Mouse (Mus musculus): ENCODE measurements around the gene Gna12. TPM values are rescaled to one million over a fixed set of nuclear protein-coding genes. Genes with fewer than 3 reads are reported as not detected.

Gene Gna12
- polyA plus RNA-seq, 1 experiment = 94.4 TPM

DNA sequence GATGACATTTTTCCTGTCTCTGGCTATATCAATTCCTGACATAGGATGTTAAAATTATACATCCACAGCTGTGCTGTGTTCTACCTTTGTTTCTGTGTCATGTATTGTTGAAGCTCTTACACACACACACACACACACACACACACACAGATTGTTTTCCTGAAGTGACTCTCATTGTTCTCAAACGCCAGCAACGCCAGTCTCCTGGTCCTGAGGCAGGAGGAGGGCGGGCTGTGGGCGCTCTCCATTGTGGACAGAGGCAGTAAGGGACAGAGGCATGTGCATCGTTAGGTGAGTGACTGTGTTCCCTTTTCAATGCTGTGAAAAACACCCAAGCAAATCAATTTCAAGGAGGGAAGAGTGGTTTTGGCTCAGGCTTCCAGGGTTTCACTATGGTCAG, 77.0 kb downstream of the Gna12 start:
- H3K27ac ChIP-seq (ENCODE audit: insufficient read depth, low read length) = no peak overlapping the region

GRCm38 (mm10) chr5:140752639-140753038, 77.6 kb downstream of the Gna12 start:
- Histone ChIP-seq H3K27ac (ENCODE audit: insufficient read depth, low read length) (no peak overlapping the region), H3K4me1 (ENCODE audit: control insufficient read depth, insufficient read depth, low read length) (peaks cover 2% of the 10 kb centered on the region; the same call in 1 of the 2 replicates), H3K4me3 (ENCODE audit: insufficient read depth, low read length) (no peak overlapping the region)
- 0 out of 2 replicates have a peak, but pooled peaks have one; percentile 24 for TF ChIP-seq CTCF (IDR thresholded peaks at IDR 0.05; ENCODE audit: extremely low read depth, insufficient read depth, low read length)
- TF ChIP-seq POLR2A (IDR thresholded peaks at IDR 0.05; ENCODE audit: extremely low read depth, insufficient read depth, low read length) = no peak

More for the DNA sequence above, 77.0 kb downstream of the Gna12 start:
- H3K4me3 ChIP-seq (ENCODE audit: insufficient read depth, low read length) = no peak overlapping the region
- TF ChIP-seq CTCF (IDR thresholded peaks at IDR 0.05; ENCODE audit: extremely low read depth, insufficient read depth, low read length) (no peak), POLR2A (IDR thresholded peaks at IDR 0.05; ENCODE audit: extremely low read depth, insufficient read depth, low read length) (no peak)
- peaks cover 2% of the 10 kb centered on the region; the same call in 1 of the 2 replicates for H3K4me1 ChIP-seq (ENCODE audit: control insufficient read depth, insufficient read depth, low read length)

- no peak overlapping the region for H3K4me3 ChIP-seq (ENCODE audit: insufficient read depth, low read length)
- no peak overlapping the region for H3K27ac ChIP-seq (ENCODE audit: insufficient read depth, low read length)
- TF ChIP-seq POLR2A (IDR thresholded peaks at IDR 0.05; ENCODE audit: extremely low read depth, insufficient read depth, low read length) = no peak
- TF ChIP-seq CTCF (IDR thresholded peaks at IDR 0.05; ENCODE audit: extremely low read depth, insufficient read depth, low read length) = no peak
- H3K4me1 ChIP-seq (ENCODE audit: control insufficient read depth, insufficient read depth, low read length) = peaks cover 2% of the 10 kb centered on the region; the same call in 1 of the 2 replicates
These were observed 78.2 kb downstream of the Gna12 start for GRCm38 (mm10) chr5:140752041-140752440.

DNA sequence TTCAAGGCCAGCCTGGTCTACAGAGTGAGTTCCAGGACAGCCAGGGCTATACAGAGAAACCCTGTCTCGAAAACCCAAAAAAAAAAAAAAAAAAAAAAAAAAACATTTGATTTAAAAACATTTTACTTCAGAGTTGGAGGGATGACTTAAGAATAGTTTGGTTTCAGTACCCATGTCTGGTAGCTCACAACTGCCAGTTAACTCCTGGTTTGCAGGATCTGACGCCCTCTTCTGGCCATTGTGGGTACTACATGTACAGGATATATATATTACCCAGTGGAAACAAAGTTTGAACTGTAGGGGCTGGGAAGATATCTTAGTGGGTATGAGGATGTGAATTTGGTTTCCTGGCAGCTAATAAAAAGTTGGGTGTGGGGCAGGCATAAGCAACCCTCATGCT, 79.3 kb downstream of the Gna12 start:
- no peaks in the 10 kb centered on the region for H3K4me1 ChIP-seq (ENCODE audit: control insufficient read depth, insufficient read depth, low read length)
- no peak overlapping the region for H3K4me3 ChIP-seq (ENCODE audit: insufficient read depth, low read length)
- TF ChIP-seq POLR2A (IDR thresholded peaks at IDR 0.05; ENCODE audit: extremely low read depth, insufficient read depth, low read length) = no peak
- TF ChIP-seq CTCF (IDR thresholded peaks at IDR 0.05; ENCODE audit: extremely low read depth, insufficient read depth, low read length) = peak; percentile 57
- no peak overlapping the region for H3K27ac ChIP-seq (ENCODE audit: insufficient read depth, low read length)

GRCm38 (mm10) chr5:140749062-140749875, 81.0 kb downstream of the Gna12 start:
- TF ChIP-seq POLR2A (IDR thresholded peaks at IDR 0.05; ENCODE audit: extremely low read depth, insufficient read depth, low read length) (no peak), CTCF (IDR thresholded peaks at IDR 0.05; ENCODE audit: extremely low read depth, insufficient read depth, low read length) (peak; percentile 76)
- Histone ChIP-seq H3K4me1 (ENCODE audit: control insufficient read depth, insufficient read depth, low read length) (no peaks in the 10 kb centered on the region), H3K4me3 (ENCODE audit: insufficient read depth, low read length) (no peak overlapping the region), H3K27ac (ENCODE audit: insufficient read depth, low read length) (no peak overlapping the region)

GRCm38 (mm10) chr5:140748425-140748824, 81.8 kb downstream of the Gna12 start:
- no peak for TF ChIP-seq POLR2A (IDR thresholded peaks at IDR 0.05; ENCODE audit: extremely low read depth, insufficient read depth, low read length)
- no peak for TF ChIP-seq CTCF (IDR thresholded peaks at IDR 0.05; ENCODE audit: extremely low read depth, insufficient read depth, low read length)
- Histone ChIP-seq H3K4me1 (ENCODE audit: control insufficient read depth, insufficient read depth, low read length) (no peaks in the 10 kb centered on the region), H3K4me3 (ENCODE audit: insufficient read depth, low read length) (no peak overlapping the region), H3K27ac (ENCODE audit: insufficient read depth, low read length) (no peak overlapping the region)

GRCm38 (mm10) chr5:140743706-140744131, 86.5 kb downstream of the Gna12 start:
- peaks cover 4% of the 10 kb centered on the region for H3K4me1 ChIP-seq (ENCODE audit: control insufficient read depth, insufficient read depth, low read length)
- H3K27ac ChIP-seq (ENCODE audit: insufficient read depth, low read length) = no peak overlapping the region
- no peak overlapping the region for H3K4me3 ChIP-seq (ENCODE audit: insufficient read depth, low read length)
- TF ChIP-seq CTCF (IDR thresholded peaks at IDR 0.05; ENCODE audit: extremely low read depth, insufficient read depth, low read length) = no peak
- TF ChIP-seq POLR2A (IDR thresholded peaks at IDR 0.05; ENCODE audit: extremely low read depth, insufficient read depth, low read length) = no peak

GRCm38 (mm10) chr5:140741877-140742276, 88.4 kb downstream of the Gna12 start:
- peaks cover 4% of the 10 kb centered on the region for H3K4me1 ChIP-seq (ENCODE audit: control insufficient read depth, insufficient read depth, low read length)
- no peak overlapping the region for H3K4me3 ChIP-seq (ENCODE audit: insufficient read depth, low read length)
- TF ChIP-seq POLR2A (IDR thresholded peaks at IDR 0.05; ENCODE audit: extremely low read depth, insufficient read depth, low read length) (no peak), CTCF (IDR thresholded peaks at IDR 0.05; ENCODE audit: extremely low read depth, insufficient read depth, low read length) (no peak; the same call in 1 of the 2 replicates)
- no peak overlapping the region for H3K27ac ChIP-seq (ENCODE audit: insufficient read depth, low read length)

DNA sequence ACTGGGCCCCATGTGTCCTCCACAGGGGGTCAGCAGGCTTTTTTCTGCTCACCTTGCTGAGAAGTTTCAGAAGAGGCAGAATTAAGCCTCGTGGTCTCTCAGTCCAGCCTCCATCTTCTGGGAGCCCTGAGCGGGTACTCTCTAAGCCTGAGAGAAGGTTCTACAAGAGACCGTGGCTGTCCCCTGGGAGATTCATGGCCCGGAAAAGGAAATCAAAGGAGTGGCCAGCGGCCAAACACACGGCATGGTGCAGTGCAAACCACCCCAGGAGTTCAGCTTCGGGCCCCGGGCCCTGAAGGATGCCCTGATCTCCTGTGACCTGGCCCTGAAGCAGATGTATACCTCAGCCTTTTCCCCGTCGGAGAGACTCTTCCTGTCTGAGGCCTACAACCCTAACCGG, 89.2 kb downstream of the Gna12 start:
- H3K4me3 ChIP-seq (ENCODE audit: insufficient read depth, low read length) = no peak overlapping the region
- no peak overlapping the region for H3K27ac ChIP-seq (ENCODE audit: insufficient read depth, low read length)
- TF ChIP-seq POLR2A (IDR thresholded peaks at IDR 0.05; ENCODE audit: extremely low read depth, insufficient read depth, low read length) = no peak
- no peak for TF ChIP-seq CTCF (IDR thresholded peaks at IDR 0.05; ENCODE audit: extremely low read depth, insufficient read depth, low read length)
- H3K4me1 ChIP-seq (ENCODE audit: control insufficient read depth, insufficient read depth, low read length) = peaks cover 4% of the 10 kb centered on the region

GRCm38 (mm10) chr5:140739813-140740212, 90.4 kb downstream of the Gna12 start:
- Histone ChIP-seq H3K27ac (ENCODE audit: insufficient read depth, low read length) (no peak overlapping the region), H3K4me3 (ENCODE audit: insufficient read depth, low read length) (no peak overlapping the region), H3K4me1 (ENCODE audit: control insufficient read depth, insufficient read depth, low read length) (peaks cover 4% of the 10 kb centered on the region)
- TF ChIP-seq POLR2A (IDR thresholded peaks at IDR 0.05; ENCODE audit: extremely low read depth, insufficient read depth, low read length) (no peak), CTCF (IDR thresholded peaks at IDR 0.05; ENCODE audit: extremely low read depth, insufficient read depth, low read length) (no peak)

All from cortical plate, adult 2 months (tissue).